Mouse (Mus musculus): ENCODE data around the gene Mum1.

Gene Mum1

DNA sequence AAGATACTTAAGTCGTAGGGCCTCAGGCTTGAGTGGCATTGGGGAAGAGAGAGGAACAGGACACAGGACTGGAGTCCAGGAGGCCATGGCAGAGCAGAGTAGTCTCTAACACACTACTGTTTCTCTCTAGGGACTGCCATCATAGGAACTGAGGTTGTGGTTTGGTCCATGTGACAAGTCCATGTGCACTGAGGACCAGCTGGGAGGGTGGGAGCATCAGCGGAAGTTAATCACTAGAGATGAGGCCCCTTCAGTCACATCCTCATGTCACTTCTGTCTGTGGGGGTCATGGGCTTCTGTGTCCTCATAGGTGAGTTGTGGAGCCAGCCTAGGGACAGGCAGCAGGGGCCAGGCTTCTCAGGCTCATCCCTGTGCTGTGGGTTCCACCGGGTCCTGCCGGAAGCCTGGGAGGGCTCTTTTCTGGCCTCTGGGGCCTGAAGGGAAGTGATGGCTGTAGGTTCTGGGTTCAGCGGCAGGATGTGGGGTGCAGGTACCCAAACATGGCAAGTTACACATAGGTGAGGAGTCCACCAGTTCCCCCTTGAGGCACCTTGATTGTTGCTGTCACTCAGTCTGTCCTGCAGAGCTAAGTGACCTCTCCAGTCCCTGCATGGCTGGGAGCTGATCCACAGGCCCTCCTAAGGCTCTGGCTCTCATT, 45.1 kb downstream of the Mum1 start:
- DNase-seq (ENCODE audit: low spot score): no peak

GRCm38 (mm10) chr10:80271870-80272585, 45.8 kb downstream of the Mum1 start:
- no peak for DNase-seq (ENCODE audit: low spot score)

- no peak for DNase-seq (ENCODE audit: low spot score)
Measured at GRCm38 (mm10) chr10:80273847-80274246, 47.6 kb downstream of the Mum1 start.

DNA sequence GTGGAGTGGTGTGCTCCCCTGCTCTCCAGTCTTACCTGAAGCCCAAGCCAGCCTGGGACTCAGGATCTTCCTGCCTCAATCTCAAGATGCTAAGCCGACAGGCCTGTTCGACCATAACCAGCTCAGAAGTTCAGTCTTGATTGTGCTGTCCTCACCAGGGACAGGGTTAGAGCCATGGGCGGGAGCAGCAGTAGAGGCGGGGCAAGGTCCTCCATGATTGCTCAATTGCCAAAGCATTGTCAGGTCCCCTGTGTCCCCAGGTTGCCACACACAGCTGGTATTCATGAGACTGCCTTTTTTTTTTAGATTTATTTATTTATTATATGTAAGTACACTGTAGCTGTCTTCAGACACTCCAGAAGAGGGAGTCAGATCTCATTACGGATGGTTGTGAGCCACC, 50.0 kb downstream of the Mum1 start:
- no peak for DNase-seq (ENCODE audit: low spot score)

GRCm38 (mm10) chr10:80278390-80278789, 52.2 kb downstream of the Mum1 start:
- no peak for DNase-seq (ENCODE audit: low spot score)

- DNase-seq (ENCODE audit: low spot score): no peak
Measured at GRCm38 (mm10) chr10:80279273-80279672, 53.0 kb downstream of the Mum1 start.

GRCm38 (mm10) chr10:80281304-80281703, 55.1 kb downstream of the Mum1 start:
- DNase-seq (ENCODE audit: low spot score): no peak

GRCm38 (mm10) chr10:80281921-80282371, 55.7 kb downstream of the Mum1 start:
- no peak for DNase-seq (ENCODE audit: low spot score)

- no peak for DNase-seq (ENCODE audit: low spot score)
Measured at GRCm38 (mm10) chr10:80282481-80283441, 56.5 kb downstream of the Mum1 start.

- DNase-seq (ENCODE audit: low spot score): no peak
Measured at GRCm38 (mm10) chr10:80285222-80286070, 59.2 kb downstream of the Mum1 start.

DNA sequence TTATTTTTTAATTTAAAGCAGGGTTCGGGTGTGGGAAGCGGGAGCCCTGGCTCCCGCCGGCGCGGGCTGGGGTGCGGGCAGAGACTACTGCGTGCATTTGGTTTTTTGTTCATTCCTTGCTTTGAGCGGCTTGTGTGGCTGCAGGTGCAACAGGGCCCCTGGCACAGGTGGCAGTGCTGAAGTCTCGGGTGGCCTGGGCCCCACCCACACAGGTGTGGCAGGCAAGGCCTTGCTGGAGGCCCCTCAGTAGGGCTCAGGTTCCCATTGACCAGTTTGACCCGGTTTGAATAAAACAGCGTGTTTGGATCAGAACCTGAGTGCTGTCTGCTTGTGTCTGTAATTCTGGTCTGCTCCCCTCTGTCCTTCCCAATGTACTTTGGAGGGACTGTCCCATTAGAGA, 61.9 kb downstream of the Mum1 start:
- no peak for DNase-seq (ENCODE audit: low spot score)

GRCm38 (mm10) chr10:80288657-80289056, 62.4 kb downstream of the Mum1 start:
- no peak for DNase-seq (ENCODE audit: low spot score)

- peak; percentile 98 for DNase-seq (ENCODE audit: low spot score)
Measured at GRCm38 (mm10) chr10:80292251-80293146, 66.3 kb downstream of the Mum1 start, which contains the start of gene Rps15. TSS of gene Rps15 (plus strand) at chr10:80292453.

GRCm38 (mm10) chr10:80293325-80293724, 67.1 kb downstream of the Mum1 start:
- DNase-seq (ENCODE audit: low spot score): no peak

Data from embryo, embryonic 10.5 days (tissue).